Mouse (Mus musculus) small intestine, adult 2 months (tissue): ENCODE measurements at regions not wholly inside any gene's neighbourhood (a gene's known extent, or its start where the extent isn't known, plus 50 kb on each side); places are given as distances from the start of the nearest gene placed in this dataset.

ENCODE experiments used
- H3K27ac ChIP-seq: fragments of 200-500 bp; 2 replicates; pipeline ENCODE4 v1.5.1; 2012; ENCODE audit warnings: low read depth, low read length, control low read depth, inconsistent platforms; ENCODE audit not compliant: insufficient read depth
- H3K27me3 ChIP-seq: fragments of 200-500 bp; 2 replicates; pipeline ENCODE4 v1.6.1; 2012; ENCODE audit warnings: mild to moderate bottlenecking, moderate library complexity, low read length, inconsistent platforms; ENCODE audit not compliant: control insufficient read depth, insufficient read depth
- H3K36me3 ChIP-seq: fragments of 200-500 bp; 2 replicates; pipeline ENCODE4 v1.6.1; 2012; ENCODE audit warnings: mild to moderate bottlenecking, low read length, control low read depth, inconsistent platforms; ENCODE audit not compliant: control insufficient read depth, insufficient read depth
- H3K4me1 ChIP-seq: fragments of 200-500 bp; 2 replicates; pipeline ENCODE4 v1.6.1; 2012; ENCODE audit warnings: low read length, inconsistent platforms, mixed read lengths; ENCODE audit not compliant: control insufficient read depth, insufficient read depth, insufficient read length
- H3K4me3 ChIP-seq: fragments of 200-500 bp; 2 replicates; pipeline ENCODE4 v1.5.1; 2012; ENCODE audit warnings: low read depth, mild to moderate bottlenecking, control low read depth, inconsistent platforms, low read length, moderate library complexity
- CTCF ChIP-seq: fragments of 200-500 bp; IDR thresholded peaks from 2 replicates; pipeline ENCODE4 v1.5.1; 2012; ENCODE audit warnings: low read depth, mild to moderate bottlenecking, control low read depth, inconsistent platforms, low read length, moderate library complexity, mixed read lengths; ENCODE audit not compliant: insufficient replicate concordance, insufficient read length; ENCODE audit errors: extremely low read depth
- POLR2A ChIP-seq: fragments of 200-500 bp; IDR thresholded peaks from 2 replicates; pipeline ENCODE4 v1.6.1; 2012; ENCODE audit warnings: low read depth, mild to moderate bottlenecking, control low read depth, inconsistent platforms, low read length, moderate library complexity
- WGBS: fragments of 180-500 bp; shearing (Covaris S2); methylation state at CpG from one replicate; pipeline ENCODE4 v1.1.7; 2018; 5-methylcytosine and 5-hydroxymethylcytosine counted together

GRCm38 (mm10) chr10:99959279-99959678 is 56.2 kb upstream of the Kitl start:
- H3K4me3 ChIP-seq: no peak overlapping the region
- 67% methylated on average over 3 of the region's 3 CpGs for WGBS
- no peaks in the 10 kb centered on the region for H3K27me3 ChIP-seq
- H3K36me3 ChIP-seq: no peaks in the 10 kb centered on the region
- no peak overlapping the region for H3K27ac ChIP-seq
- no peaks in the 10 kb centered on the region for H3K4me1 ChIP-seq
- no peak for TF ChIP-seq CTCF
- no peak for TF ChIP-seq POLR2A

- 78% methylated on average over 7 of the region's 7 CpGs for WGBS
- H3K27ac ChIP-seq: no peak overlapping the region
- no peaks in the 10 kb centered on the region for H3K27me3 ChIP-seq
- no peak overlapping the region for H3K4me3 ChIP-seq
- no peaks in the 10 kb centered on the region for H3K36me3 ChIP-seq
- TF ChIP-seq CTCF (no peak), POLR2A (no peak)
- H3K4me1 ChIP-seq: no peaks in the 10 kb centered on the region
These were observed 62.9 kb upstream of the Kitl start for GRCm38 (mm10) chr10:99952486-99952885.

GRCm38 (mm10) chr10:99951718-99952117 is 63.7 kb upstream of the Kitl start:
- H3K27ac ChIP-seq: no peak overlapping the region
- no peaks in the 10 kb centered on the region for H3K27me3 ChIP-seq
- H3K36me3 ChIP-seq: no peaks in the 10 kb centered on the region
- WGBS: 70% methylated on average over 4 of the region's 4 CpGs
- no peaks in the 10 kb centered on the region for H3K4me1 ChIP-seq
- TF ChIP-seq CTCF (no peak), POLR2A (no peak)
- no peak overlapping the region for H3K4me3 ChIP-seq

- Histone ChIP-seq H3K27ac (no peak overlapping the region), H3K4me1 (no peaks in the 10 kb centered on the region), H3K4me3 (no peak overlapping the region), H3K27me3 (no peaks in the 10 kb centered on the region), H3K36me3 (no peaks in the 10 kb centered on the region)
- 77% methylated on average over 6 of the region's 6 CpGs for WGBS
- no peak for TF ChIP-seq CTCF
- TF ChIP-seq POLR2A: no peak
These were observed 64.1 kb upstream of the Kitl start for GRCm38 (mm10) chr10:99951316-99951715.

GRCm38 (mm10) chr10:99948740-99949139 is 66.7 kb upstream of the Kitl start:
- WGBS: 81% methylated on average over 3 of the region's 3 CpGs
- no peaks in the 10 kb centered on the region for H3K36me3 ChIP-seq
- no peaks in the 10 kb centered on the region for H3K4me1 ChIP-seq
- no peaks in the 10 kb centered on the region for H3K27me3 ChIP-seq
- H3K27ac ChIP-seq: no peak overlapping the region
- H3K4me3 ChIP-seq: no peak overlapping the region
- TF ChIP-seq CTCF (no peak), POLR2A (no peak)

GRCm38 (mm10) chr10:99945418-99945817 is 70.0 kb upstream of the Kitl start:
- H3K4me1 ChIP-seq: no peaks in the 10 kb centered on the region
- no peaks in the 10 kb centered on the region for H3K36me3 ChIP-seq
- 74% methylated on average over 3 of the region's 3 CpGs for WGBS
- no peak overlapping the region for H3K27ac ChIP-seq
- no peaks in the 10 kb centered on the region for H3K27me3 ChIP-seq
- no peak overlapping the region for H3K4me3 ChIP-seq
- no peak for TF ChIP-seq CTCF
- no peak for TF ChIP-seq POLR2A

GRCm38 (mm10) chr10:99941665-99942064 is 73.8 kb upstream of the Kitl start:
- TF ChIP-seq POLR2A (no peak), CTCF (no peak)
- Histone ChIP-seq H3K4me1 (peaks cover 3% of the 10 kb centered on the region; the same call in 1 of the 2 replicates), H3K36me3 (no peaks in the 10 kb centered on the region), H3K27me3 (no peaks in the 10 kb centered on the region), H3K27ac (no peak overlapping the region), H3K4me3 (no peak overlapping the region)
- WGBS: 74% methylated on average over 11 of the region's 11 CpGs

- no peaks in the 10 kb centered on the region for H3K27me3 ChIP-seq
- H3K27ac ChIP-seq: no peak overlapping the region
- H3K4me1 ChIP-seq: peaks cover 3% of the 10 kb centered on the region; the same call in 1 of the 2 replicates
- TF ChIP-seq CTCF (no peak), POLR2A (no peak)
- no peaks in the 10 kb centered on the region for H3K36me3 ChIP-seq
- no peak overlapping the region for H3K4me3 ChIP-seq
- 96% methylated on average over 6 of the region's 6 CpGs for WGBS
These were observed 76.5 kb upstream of the Kitl start for GRCm38 (mm10) chr10:99938901-99939300.
